Mouse (Mus musculus): Measurements from ENCODE around the gene Kcnrg.

The Kcnrg gene

DNA sequence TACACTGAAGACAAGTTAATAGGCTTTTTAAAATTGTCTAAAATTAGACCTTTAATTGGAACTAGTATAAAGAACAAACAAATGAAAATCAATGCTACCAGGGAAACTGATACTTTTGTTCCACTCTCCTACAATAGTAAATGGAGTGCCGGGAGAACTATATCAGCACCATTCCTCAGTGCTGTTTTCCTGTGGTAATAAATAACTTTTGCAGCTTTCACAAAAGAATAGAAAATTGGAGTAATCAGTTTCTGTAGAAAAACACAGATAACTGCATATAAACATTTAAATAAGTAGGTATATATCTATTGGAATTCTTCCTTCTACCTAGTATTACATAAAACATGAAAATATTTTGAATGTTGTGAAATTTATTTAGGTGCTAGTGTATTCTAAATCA, 38.3 kb downstream of the Kcnrg start:
- DNase-seq (ENCODE audit: low spot score in 2 of 2), result no peak

DNA sequence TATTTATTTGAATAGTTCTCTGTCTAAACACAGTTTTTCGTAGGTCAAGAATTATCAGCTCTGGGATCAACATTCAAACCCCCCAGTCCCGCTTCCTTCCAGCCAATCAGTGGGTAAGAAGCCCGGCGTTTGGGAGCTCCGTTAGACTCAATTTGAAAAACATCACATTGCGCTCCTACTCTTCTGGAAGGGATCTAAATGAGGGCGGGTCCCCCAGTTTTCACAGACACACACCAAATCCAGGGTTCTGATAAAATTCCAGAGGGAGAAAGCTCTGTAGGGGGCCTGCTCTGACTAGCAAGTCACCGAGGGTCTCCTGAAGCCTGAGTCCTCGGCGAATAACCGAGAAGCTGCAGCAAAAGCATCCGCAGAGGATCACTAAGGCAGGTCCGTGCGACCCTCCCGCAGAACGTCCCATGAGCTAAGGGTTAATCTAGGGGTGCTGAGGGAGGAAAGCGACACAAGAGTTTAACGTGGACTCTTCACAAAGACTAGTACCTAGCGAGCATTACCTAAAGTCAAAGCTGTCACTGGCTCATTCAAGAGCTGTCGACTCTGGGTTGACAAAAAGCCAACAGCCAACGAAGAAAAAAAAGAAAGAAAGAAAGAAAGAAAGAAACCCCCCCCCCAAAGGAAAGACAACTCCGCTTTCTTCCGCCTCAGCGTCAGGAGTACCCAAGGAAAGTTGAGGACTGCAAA, 40.1 kb downstream of the Kcnrg start:
- DNase-seq (ENCODE audit: low spot score in 2 of 2), result peak; percentile 21 to 31

DNA sequence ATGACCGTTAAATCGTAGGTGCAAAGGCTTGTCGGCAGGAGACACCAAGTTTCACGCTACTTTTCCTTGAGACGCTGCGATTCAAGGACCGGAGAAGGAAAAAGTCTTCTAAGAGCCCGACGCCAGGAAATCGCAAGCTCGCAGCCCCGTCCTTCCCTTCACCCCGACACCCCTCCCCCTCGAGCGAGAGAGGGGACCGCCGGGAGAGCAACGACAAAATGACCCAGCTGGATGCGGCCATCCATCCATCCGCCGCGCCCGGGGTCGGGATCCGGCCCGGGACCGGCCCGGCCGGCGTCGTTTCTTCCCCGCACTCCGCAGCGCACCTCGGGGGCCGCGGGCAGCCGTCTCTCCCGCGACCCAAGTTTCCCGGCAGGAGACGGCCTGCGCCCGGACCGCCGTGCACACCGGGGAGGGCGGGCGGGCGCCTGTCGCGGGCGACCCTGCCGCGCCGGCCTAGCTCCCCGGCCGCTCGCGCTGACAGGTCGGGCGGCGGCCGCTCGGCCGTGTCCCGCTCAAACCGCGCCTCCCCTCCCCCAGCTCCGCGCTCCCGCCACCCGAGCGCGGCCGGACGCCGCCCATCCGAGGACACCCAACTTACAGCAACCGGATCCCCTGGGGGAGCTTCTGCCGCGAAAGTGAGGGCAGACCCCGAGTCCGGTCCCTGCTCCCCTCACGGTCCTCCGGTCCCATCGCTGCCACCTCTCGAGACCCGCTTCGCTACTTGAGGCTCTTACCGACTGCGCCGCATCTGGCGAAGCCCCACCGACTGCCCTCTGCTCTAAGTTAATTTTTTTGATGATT, 40.8 kb downstream of the Kcnrg start:
- peak; percentile 22 to 36 for DNase-seq (ENCODE audit: low spot score in 2 of 2)

DNA sequence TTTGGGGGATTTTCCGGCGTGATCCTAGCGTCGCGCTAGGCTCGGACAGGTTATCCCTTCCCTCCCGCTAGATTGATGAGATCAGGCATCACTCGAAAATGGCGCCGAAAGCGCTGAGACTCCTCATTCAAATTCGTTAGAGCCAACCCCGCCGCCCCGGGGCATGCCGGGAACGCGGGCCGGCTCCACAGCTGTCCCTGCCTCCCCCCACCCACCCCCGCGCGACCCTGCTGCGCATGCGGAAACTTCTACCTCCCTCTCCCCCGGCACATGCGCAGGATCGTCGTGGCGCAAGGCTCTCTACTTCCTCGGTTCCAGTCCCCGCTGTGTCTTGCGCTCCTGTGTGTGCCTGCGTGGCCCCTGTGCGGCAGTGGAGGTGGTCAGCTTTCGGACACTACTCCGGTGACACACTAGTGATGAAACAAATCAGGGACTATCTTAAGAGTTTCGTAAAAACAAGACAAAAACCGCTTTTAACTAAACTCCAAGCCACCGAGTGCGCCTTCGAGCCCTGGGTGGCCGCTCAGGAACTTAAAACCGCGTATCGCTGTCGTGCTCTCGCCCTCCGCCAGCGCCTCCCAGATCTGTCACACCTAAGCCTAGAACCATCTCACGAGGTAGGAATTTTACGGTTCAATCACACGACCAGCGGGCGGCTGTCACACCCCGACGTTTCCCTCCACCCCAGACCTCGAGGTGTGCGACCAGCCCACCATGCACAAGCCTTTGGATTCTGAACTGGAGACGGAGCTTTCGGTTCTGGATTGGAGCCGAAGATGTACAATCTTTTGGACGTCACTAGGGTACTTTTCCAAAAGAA, 41.6 kb downstream of the Kcnrg start:
- DNase-seq (ENCODE audit: low spot score in 2 of 2), result peak; percentile 92 to 96

DNA sequence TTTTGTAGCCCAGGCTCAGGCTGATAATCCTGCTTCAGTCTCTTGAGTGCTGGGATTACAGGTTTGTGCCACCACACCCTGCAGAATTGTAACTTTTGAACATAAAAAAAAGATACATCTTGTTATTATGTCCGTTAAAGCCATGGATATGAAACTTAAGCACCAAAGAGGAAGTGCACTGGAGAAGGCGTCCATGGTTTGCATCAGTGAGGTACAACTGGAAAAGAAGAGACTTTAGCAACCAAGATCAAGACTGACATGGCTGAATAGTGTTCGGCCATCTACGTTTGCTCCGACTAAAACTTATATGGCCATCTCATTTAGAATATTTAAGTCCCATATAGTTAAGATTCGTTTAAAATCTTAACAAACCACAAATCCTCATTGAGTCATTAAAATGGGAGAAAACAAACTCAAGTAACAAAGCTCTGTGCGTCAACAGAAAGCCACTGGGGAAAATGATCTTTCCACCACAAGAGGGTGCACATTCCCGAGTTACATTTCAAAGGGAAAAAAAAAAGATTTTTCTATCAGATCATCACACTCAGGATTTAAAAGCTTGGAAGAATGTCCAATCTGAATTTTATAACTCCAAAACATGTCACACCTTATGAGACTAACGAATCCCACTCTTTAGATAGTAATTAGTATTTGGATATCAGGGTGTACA, 43.2 kb downstream of the Kcnrg start:
- DNase-seq (ENCODE audit: low spot score in 2 of 2), result peak in 1 of 2 experiments; percentile 38

DNA sequence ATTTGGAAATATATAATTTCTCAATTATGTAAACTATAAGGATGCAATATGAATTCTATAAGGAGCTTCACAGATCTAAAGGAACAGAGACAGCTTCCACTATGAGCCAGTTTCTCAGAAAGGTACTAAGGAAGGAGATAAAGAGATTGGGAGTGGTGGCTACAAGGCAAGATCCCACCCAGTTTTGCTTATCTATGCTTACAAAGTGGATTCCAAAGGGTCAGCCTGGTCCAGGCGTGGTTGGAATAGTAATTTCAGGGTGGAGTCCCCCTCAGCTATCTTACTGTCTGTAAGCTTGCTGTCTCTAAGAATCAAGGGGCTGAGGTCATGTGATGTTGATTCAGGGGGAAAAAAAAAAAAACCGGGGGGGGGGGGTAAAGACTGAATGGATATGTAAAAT, 49.2 kb downstream of the Kcnrg start:
- DNase-seq (ENCODE audit: low spot score in 2 of 2), result no peak

DNA sequence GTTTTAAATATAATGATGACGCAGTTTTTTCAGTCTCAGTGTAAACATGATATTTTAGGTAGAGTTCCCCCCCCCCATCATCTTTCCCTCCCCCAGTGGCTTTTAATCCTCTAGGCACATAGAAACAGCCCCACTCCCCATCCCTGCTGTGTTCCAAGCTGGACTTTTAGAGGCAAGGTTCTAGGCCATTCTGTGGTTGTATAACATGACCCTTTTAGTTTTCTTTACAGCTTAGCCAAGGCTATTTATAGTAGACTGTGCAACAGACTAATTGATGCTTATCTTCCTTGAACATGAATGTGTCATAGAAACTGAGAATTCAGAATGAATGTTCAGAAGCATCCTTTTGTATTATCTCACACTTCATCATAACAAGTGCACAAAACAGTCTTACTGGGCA, 54.2 kb downstream of the Kcnrg start:
- DNase-seq (ENCODE audit: low spot score in 2 of 2), result no peak

DNA sequence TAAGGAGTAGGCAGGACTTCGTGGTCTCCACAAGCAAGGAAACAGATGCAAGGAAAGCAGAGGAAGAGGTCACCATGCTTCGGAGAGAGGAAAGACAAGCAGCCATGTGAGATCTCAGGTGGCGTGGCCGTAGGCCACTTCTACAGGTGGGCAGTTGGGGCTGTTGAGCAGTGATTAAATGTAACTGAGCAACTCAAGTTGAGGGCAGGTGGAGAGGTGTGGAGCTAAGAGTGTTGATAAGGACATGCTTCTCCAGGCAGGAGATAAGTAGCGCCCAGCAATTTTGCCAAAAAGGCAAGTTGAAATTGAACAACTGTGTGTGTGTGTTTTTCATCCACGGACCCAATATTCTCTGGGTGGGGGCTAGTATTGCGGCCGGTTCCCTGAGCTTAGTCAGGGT, 55.0 kb downstream of the Kcnrg start:
- no peak for DNase-seq (ENCODE audit: low spot score in 2 of 2)
